Mouse (Mus musculus) cerebellum, adult 8-10 months (tissue): ENCODE data around the gene Gsk3a.
A peak's percentile ranks its signal among the peaks of the same experiment; 100 is the strongest.

Experiments
- DNase-seq: peaks from one replicate; pipeline ENCODE4 v3.0.0; 2022

Gsk3a gene

GRCm38 (mm10) chr7:25237249-25238014 lies at the start of gene Gsk3a:
Gsk3a (minus strand) TSS chr7:25237851.
- DNase-seq, result peak; percentile 98

- DNase-seq, result no peak
These were observed 49.3 kb upstream of the Gsk3a start for GRCm38 (mm10) chr7:25286989-25287388.

GRCm38 (mm10) chr7:25285511-25286238 lies 48.0 kb upstream of the Gsk3a start:
- DNase-seq, result no peak

- DNase-seq, result no peak
These were observed 47.1 kb upstream of the Gsk3a start for GRCm38 (mm10) chr7:25284766-25285165.

- no peak for DNase-seq
These were observed 46.5 kb upstream of the Gsk3a start for GRCm38 (mm10) chr7:25284171-25284570.

GRCm38 (mm10) chr7:25283637-25284036 lies 46.0 kb upstream of the Gsk3a start:
- no peak for DNase-seq

- peak; percentile 68 for DNase-seq
These were observed 45.1 kb upstream of the Gsk3a start for GRCm38 (mm10) chr7:25282731-25283211.

GRCm38 (mm10) chr7:25281734-25282601 lies 44.3 kb upstream of the Gsk3a start:
- peak; percentile 97 for DNase-seq

GRCm38 (mm10) chr7:25281166-25281733 lies 43.6 kb upstream of the Gsk3a start:
- peak; percentile 50 for DNase-seq

- DNase-seq, result peak; percentile 67
These were observed 42.5 kb upstream of the Gsk3a start for GRCm38 (mm10) chr7:25279861-25280791.

- peak; percentile 91 for DNase-seq
These were observed 41.6 kb upstream of the Gsk3a start for GRCm38 (mm10) chr7:25279076-25279860.

- peak; percentile 87 for DNase-seq
These were observed 40.9 kb upstream of the Gsk3a start for GRCm38 (mm10) chr7:25278341-25279075.

- no peak for DNase-seq
These were observed 40.3 kb upstream of the Gsk3a start for GRCm38 (mm10) chr7:25277998-25278340.

GRCm38 (mm10) chr7:25277405-25277804 lies 39.8 kb upstream of the Gsk3a start:
- DNase-seq, result no peak

- no peak for DNase-seq
These were observed 38.1 kb upstream of the Gsk3a start for GRCm38 (mm10) chr7:25275555-25276298.

GRCm38 (mm10) chr7:25274996-25275395 lies 37.3 kb upstream of the Gsk3a start:
- no peak for DNase-seq

GRCm38 (mm10) chr7:25274571-25274970 lies 36.9 kb upstream of the Gsk3a start:
- no peak for DNase-seq

GRCm38 (mm10) chr7:25273259-25274241 lies 35.9 kb upstream of the Gsk3a start:
- DNase-seq, result peak; percentile 42
